Mouse (Mus musculus) intestine, embryonic 15.5 days (tissue): Measurements from ENCODE around the gene Vil1. TPM values are rescaled to one million over a fixed set of nuclear protein-coding genes. Genes with fewer than 3 reads are reported as not detected.

Source experiments
- ATAC-seq: fragments of 200-750 bp; cut with Nextera tagmentation; 2 replicates; pipeline ENCODE4 v1.8.0; 2017; ENCODE audit warnings: moderate TSS enrichment, moderate library complexity
- H3K27ac ChIP-seq: fragments of 300-500 bp; sonication (generic); 2 replicates; pipeline ENCODE4 v1.5.1; 2015; ENCODE audit warnings: mild to moderate bottlenecking, inconsistent platforms
- H3K27me3 ChIP-seq: fragments of 300-500 bp; sonication (generic); replicated peaks from 2 replicates; pipeline ENCODE4 v1.6.1; 2015; ENCODE audit warnings: inconsistent platforms
- H3K36me3 ChIP-seq: fragments of 300-500 bp; sonication (generic); 2 replicates; pipeline ENCODE4 v1.6.1; 2015; ENCODE audit warnings: inconsistent platforms
- H3K4me1 ChIP-seq: fragments of 300-500 bp; sonication (generic); replicated peaks from 2 replicates; pipeline ENCODE4 v1.6.1; 2015; ENCODE audit warnings: inconsistent platforms
- H3K4me2 ChIP-seq: fragments of 300-500 bp; sonication (generic); replicated peaks from 2 replicates; pipeline ENCODE4 v1.6.1; 2015; ENCODE audit warnings: mild to moderate bottlenecking, inconsistent platforms
- H3K4me3 ChIP-seq: fragments of 300-500 bp; sonication (generic); replicated peaks from 2 replicates; pipeline ENCODE4 v1.5.1; 2015; ENCODE audit warnings: inconsistent platforms
- H3K9ac ChIP-seq: fragments of 300-500 bp; sonication (generic); 2 replicates; pipeline ENCODE4 v1.6.1; 2015; ENCODE audit warnings: inconsistent platforms
- H3K9me3 ChIP-seq: fragments of 300-500 bp; sonication (generic); 2 replicates; pipeline ENCODE4 v1.6.1; 2016; ENCODE audit warnings: inconsistent platforms
- WGBS: fragments of 180-500 bp; shearing (Covaris S2); methylation state at CpG from one replicate; pipeline ENCODE4 v1.1.7; 2015; 5-methylcytosine and 5-hydroxymethylcytosine counted together
- microRNA counts: library from miRNA; unstranded; fragments of <30 nt; microRNA quantifications from one replicate; lab custom pipeline; 2016
- polyA plus RNA-seq: library from polyadenylated mRNA; unstranded; fragments of >200 nt; fragmentation: Nextera tagmentation; extraction: Ambion mirVana; gene quantifications from 2 replicates; pipeline ENCODE4 v1.2.1, GENCODE M21; 2015

The Vil1 gene
- polyA plus RNA-seq, 1 experiment from 2014 or later, result 135 TPM

GRCm38 (mm10) chr1:74433220-74433619, 24.0 kb downstream of the Vil1 start:
- 71% methylated on average over 6 of the region's 6 CpGs for WGBS
- Histone ChIP-seq H3K9ac (no peak overlapping the region), H3K27ac (peak overlapping the region; percentile 24; the same call in 1 of the 2 replicates), H3K36me3 (peaks cover 10% of the 10 kb centered on the region; the same call in 1 of the 2 replicates), H3K4me1 (peaks cover 4% of the 10 kb centered on the region), H3K9me3 (no peaks in the 10 kb centered on the region), H3K4me2 (no peak overlapping the region), H3K4me3 (no peak overlapping the region), H3K27me3 (no peaks in the 10 kb centered on the region)
- peak; percentile 26; the same call in 1 of the 2 replicates for ATAC-seq

- peaks cover 4% of the 10 kb centered on the region for H3K4me1 ChIP-seq
- H3K9me3 ChIP-seq, result no peaks in the 10 kb centered on the region
- no peaks in the 10 kb centered on the region for H3K27me3 ChIP-seq
- no peak overlapping the region for H3K9ac ChIP-seq
- peak overlapping the region; percentile 24 for H3K27ac ChIP-seq
- peaks cover 11% of the 10 kb centered on the region; the same call in 1 of the 2 replicates for H3K36me3 ChIP-seq
- H3K4me2 ChIP-seq, result no peak overlapping the region
- no peak overlapping the region for H3K4me3 ChIP-seq
- WGBS, result 33% methylated on average over 5 of the region's 5 CpGs
- ATAC-seq, result peak; percentile 55
These were observed 25.4 kb downstream of the Vil1 start for GRCm38 (mm10) chr1:74434596-74434995.

- no peak overlapping the region for H3K9ac ChIP-seq
- H3K4me3 ChIP-seq, result no peak overlapping the region
- peak; percentile 68 for ATAC-seq
- 0 out of 2 replicates have a peak overlapping the region, but pooled peaks have one; percentile 0 for H3K27ac ChIP-seq
- no peak overlapping the region for H3K4me2 ChIP-seq
- peaks cover 14% of the 10 kb centered on the region; the same call in 1 of the 2 replicates for H3K36me3 ChIP-seq
- H3K27me3 ChIP-seq, result no peaks in the 10 kb centered on the region
- 68% methylated on average over 6 of the region's 6 CpGs for WGBS
- H3K4me1 ChIP-seq, result peaks cover 4% of the 10 kb centered on the region
- no peaks in the 10 kb centered on the region for H3K9me3 ChIP-seq
These were observed 26.4 kb downstream of the Vil1 start for GRCm38 (mm10) chr1:74435563-74435962.

GRCm38 (mm10) chr1:74437702-74438427, 28.7 kb downstream of the Vil1 start:
- Histone ChIP-seq H3K4me1 (no peaks in the 10 kb centered on the region), H3K9me3 (no peaks in the 10 kb centered on the region), H3K27me3 (no peaks in the 10 kb centered on the region), H3K4me3 (no peak overlapping the region), H3K36me3 (peaks cover 16% of the 10 kb centered on the region), H3K9ac (no peak overlapping the region), H3K4me2 (no peak overlapping the region), H3K27ac (no peak overlapping the region)
- 65% methylated on average over 8 of the region's 8 CpGs for WGBS
- peak; percentile 64 for ATAC-seq

- Histone ChIP-seq H3K9ac (no peak overlapping the region), H3K27ac (no peak overlapping the region), H3K4me3 (no peak overlapping the region), H3K4me1 (no peaks in the 10 kb centered on the region), H3K4me2 (no peak overlapping the region), H3K27me3 (no peaks in the 10 kb centered on the region), H3K9me3 (no peaks in the 10 kb centered on the region), H3K36me3 (peaks cover 11% of the 10 kb centered on the region)
- WGBS, result 88% methylated on average over 19 of the region's 19 CpGs
- ATAC-seq, result no peak
These were observed 30.1 kb downstream of the Vil1 start for GRCm38 (mm10) chr1:74439166-74439876.

- 91% methylated on average over 2 of the region's 2 CpGs for WGBS
- H3K27ac ChIP-seq, result no peak overlapping the region
- no peak overlapping the region for H3K9ac ChIP-seq
- H3K9me3 ChIP-seq, result no peaks in the 10 kb centered on the region
- no peaks in the 10 kb centered on the region for H3K4me1 ChIP-seq
- no peak for ATAC-seq
- H3K4me3 ChIP-seq, result no peak overlapping the region
- peaks cover 9% of the 10 kb centered on the region for H3K36me3 ChIP-seq
- no peak overlapping the region for H3K4me2 ChIP-seq
- no peaks in the 10 kb centered on the region for H3K27me3 ChIP-seq
These were observed 35.4 kb downstream of the Vil1 start for GRCm38 (mm10) chr1:74444538-74444937.

GRCm38 (mm10) chr1:74452611-74453045, 43.5 kb downstream of the Vil1 start:
- H3K9ac ChIP-seq, result no peak overlapping the region
- no peaks in the 10 kb centered on the region for H3K27me3 ChIP-seq
- 34% methylated on average over 4 of the region's 4 CpGs for WGBS
- H3K9me3 ChIP-seq, result no peaks in the 10 kb centered on the region
- H3K4me3 ChIP-seq, result no peak overlapping the region
- H3K27ac ChIP-seq, result 0 out of 2 replicates have a peak overlapping the region, but pooled peaks have one; percentile 45
- H3K36me3 ChIP-seq, result peaks cover 10% of the 10 kb centered on the region; the same call in 1 of the 2 replicates
- ATAC-seq, result peak; percentile 94
- H3K4me1 ChIP-seq, result no peaks in the 10 kb centered on the region
- no peak overlapping the region for H3K4me2 ChIP-seq

- Histone ChIP-seq H3K27ac (no peak overlapping the region), H3K9me3 (no peaks in the 10 kb centered on the region), H3K4me2 (no peak overlapping the region), H3K27me3 (no peaks in the 10 kb centered on the region), H3K4me1 (no peaks in the 10 kb centered on the region), H3K4me3 (no peak overlapping the region), H3K36me3 (peaks cover 6% of the 10 kb centered on the region), H3K9ac (no peak overlapping the region)
- no peak for ATAC-seq
- 67% methylated on average over 2 of the region's 2 CpGs for WGBS
These were observed 51.1 kb downstream of the Vil1 start for GRCm38 (mm10) chr1:74460273-74460672.

MicroRNAs within 50 kb of the gene (microRNA counts, 519-probe panel; counts per million panel counts)
- microRNA mmu-miR-26b (lab: Ali Mortazavi, UCI), result 3,365 counts per million, percentile 83 among the panel's probes with 10 or more counts

Other genes with a start within 250 kb of the Vil1 start
- gene Cxcr1, start 214.7 kb upstream of the Vil1 start, polyA plus RNA-seq, result not detected in 2 replicates
- gene Arpc2, start 173.3 kb upstream of the Vil1 start, polyA plus RNA-seq, result 518 and 584 TPM in 2 replicates
- gene Gpbar1, start 130.8 kb upstream of the Vil1 start, polyA plus RNA-seq, result 3.1 and 3.3 TPM in 2 replicates
- gene Aamp, start 124.6 kb upstream of the Vil1 start, polyA plus RNA-seq, result 225 and 244 TPM in 2 replicates
- gene Pnkd, start 124.4 kb upstream of the Vil1 start, polyA plus RNA-seq, result 120 and 127 TPM in 2 replicates
- 54.9 and 64.3 TPM in 2 replicates for gene Tmbim1, start 103.8 kb upstream of the Vil1 start, polyA plus RNA-seq
- gene Catip, start 47.3 kb upstream of the Vil1 start, polyA plus RNA-seq, result 0.39 and 0.53 TPM in 2 replicates
- gene Slc11a1, start 34.2 kb upstream of the Vil1 start, polyA plus RNA-seq, result 6.4 and 6.7 TPM in 2 replicates
- gene Ctdsp1, start 17.9 kb upstream of the Vil1 start, polyA plus RNA-seq, result 75.4 and 78.7 TPM in 2 replicates
- 58.9 and 61.4 TPM in 2 replicates for gene Cnot9, start 96.7 kb downstream of the Vil1 start, polyA plus RNA-seq
- gene Plcd4, start 133.5 kb downstream of the Vil1 start, polyA plus RNA-seq, result 0.29 TPM in 1 of 2 replicates, not detected in the other
- 22.2 and 26.0 TPM in 2 replicates for gene Usp37, start 134.9 kb downstream of the Vil1 start, polyA plus RNA-seq
- gene Zfp142, start 178.9 kb downstream of the Vil1 start, polyA plus RNA-seq, result 4.6 and 5.4 TPM in 2 replicates
- 21.9 and 22.1 TPM in 2 replicates for gene Bcs1l, start 178.9 kb downstream of the Vil1 start, polyA plus RNA-seq
- gene Rnf25, start 192.0 kb downstream of the Vil1 start, polyA plus RNA-seq, result 28.2 and 30.2 TPM in 2 replicates
- 4.0 and 5.3 TPM in 2 replicates for gene Stk36, start 192.1 kb downstream of the Vil1 start, polyA plus RNA-seq